ENCODE assay signal across 9 mouse cellular contexts in the genomic region with DNA sequence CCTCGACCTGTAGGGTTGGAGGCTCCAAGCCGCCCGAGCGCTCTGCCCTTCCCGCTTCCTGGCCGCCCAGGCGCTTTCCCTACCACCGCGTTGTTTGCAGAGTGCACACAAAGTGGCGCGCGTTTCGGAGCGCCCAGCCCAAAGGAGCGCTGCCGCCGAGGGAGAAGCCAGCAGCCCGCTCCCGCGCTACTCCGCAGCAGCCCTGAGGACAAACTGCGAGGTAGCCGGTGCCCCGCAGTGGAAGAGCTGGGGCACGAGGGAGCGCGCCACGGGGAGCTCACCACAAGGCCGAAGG. TPM values are rescaled to one million over a fixed set of nuclear protein-coding genes. Genes with fewer than 3 reads are reported as not detected.
DNase-seq lines count a peak whose midpoint lies in the region; ATAC-seq lines count a peak whose summit lies in the region.
"Had no signal": no experiment of that assay in that cellular context is flagged by ENCODE, and none has a peak within 500 bp of the region (broad histone marks: within the 10 kb centered on the region; RNA-seq: fewer than 3 reads in every experiment).

No protein-coding gene starts in this region.

- DNase-seq in heart, adult 18-20 months = no peak
- peak; percentile 80 for DNase-seq in embryonic facial prominence, embryonic 10.5 days (ENCODE audit: low spot score)
- no peak for DNase-seq in hindbrain, embryonic 14.5 days (ENCODE audit: low spot score)
- DNase-seq in adrenal gland, adult 18-20 months (ENCODE audit: low spot score in 2 of 2) = no peak
- no peak for DNase-seq in adrenal gland, adult 8-10 months
- DNase-seq in T-cell, adult 2 months (ENCODE audit: low spot score) = no peak
- DNase-seq: cerebellum, adult 9-11 months had no signal

- peak overlapping the region; percentile 78 for H3K4me2 ChIP-seq in heart, embryonic 13.5 days
- peak overlapping the region; percentile 43 for H3K4me2 ChIP-seq in hindbrain, embryonic 14.5 days (replicated peaks)
- H3K4me2 ChIP-seq in midbrain, embryonic 15.5 days = peak overlapping the region; percentile 35

- H3K36me3 ChIP-seq in heart, embryonic 13.5 days = peaks cover 14% of the 10 kb centered on the region
- H3K36me3 ChIP-seq in embryonic facial prominence, embryonic 10.5 days (replicated peaks) = peaks cover 9% of the 10 kb centered on the region
- no peaks in the 10 kb centered on the region for H3K36me3 ChIP-seq in hindbrain, embryonic 14.5 days (replicated peaks; ENCODE audit: control insufficient read depth, insufficient read depth)
- no peaks in the 10 kb centered on the region for H3K36me3 ChIP-seq in midbrain, embryonic 15.5 days (replicated peaks)

- H3K4me1 ChIP-seq in heart, embryonic 13.5 days = peaks cover 30% of the 10 kb centered on the region; the same call in 1 of the 2 replicates
- H3K4me1 ChIP-seq in embryonic facial prominence, embryonic 10.5 days = peaks cover 72% of the 10 kb centered on the region
- peaks cover 5% of the 10 kb centered on the region; the same call in 1 of the 2 replicates for H3K4me1 ChIP-seq in hindbrain, embryonic 14.5 days (replicated peaks; ENCODE audit: control insufficient read depth, insufficient read depth, low read length)
- peaks cover 35% of the 10 kb centered on the region for H3K4me1 ChIP-seq in midbrain, embryonic 15.5 days

- H3K27ac ChIP-seq in heart, embryonic 13.5 days (replicated peaks) = peak overlapping the region; percentile 99
- H3K27ac ChIP-seq in embryonic facial prominence, embryonic 10.5 days (replicated peaks) = peak overlapping the region; percentile 89
- no peak overlapping the region for H3K27ac ChIP-seq in hindbrain, embryonic 14.5 days
- no peak overlapping the region for H3K27ac ChIP-seq in midbrain, embryonic 15.5 days

- ATAC-seq in heart, embryonic 13.5 days (ENCODE audit: extremely low read depth, insufficient number of reproducible peaks, low FRiP score, low TSS enrichment) = no peak
- no peak for ATAC-seq in hindbrain, embryonic 14.5 days (ENCODE audit: low FRiP score)
- ATAC-seq in midbrain, embryonic 15.5 days (replicated peaks) = no peak

- no peaks in the 10 kb centered on the region for H3K9me3 ChIP-seq in heart, embryonic 13.5 days
- H3K9me3 ChIP-seq in embryonic facial prominence, embryonic 10.5 days = no peaks in the 10 kb centered on the region
- no peaks in the 10 kb centered on the region for H3K9me3 ChIP-seq in hindbrain, embryonic 14.5 days (ENCODE audit: control insufficient read depth, low read length)
- no peaks in the 10 kb centered on the region for H3K9me3 ChIP-seq in midbrain, embryonic 15.5 days

- H3K9ac ChIP-seq in heart, embryonic 13.5 days = peak overlapping the region; percentile 98
- H3K9ac ChIP-seq in hindbrain, embryonic 14.5 days = 0 out of 2 replicates have a peak overlapping the region, but pooled peaks have one; percentile 21
- no peak overlapping the region for H3K9ac ChIP-seq in midbrain, embryonic 15.5 days

- peak overlapping the region; percentile 80 for H3K4me3 ChIP-seq in heart, embryonic 13.5 days
- peak overlapping the region; percentile 64 for H3K4me3 ChIP-seq in embryonic facial prominence, embryonic 10.5 days
- H3K4me3 ChIP-seq in hindbrain, embryonic 14.5 days (replicated peaks; ENCODE audit: low read length) = peak overlapping the region; percentile 23
- peak overlapping the region; percentile 19; the same call in 1 of the 2 replicates for H3K4me3 ChIP-seq in midbrain, embryonic 15.5 days

- H3K27me3 ChIP-seq in heart, embryonic 13.5 days (replicated peaks) = peaks cover 94% of the 10 kb centered on the region
- peaks cover 100% of the 10 kb centered on the region for H3K27me3 ChIP-seq in embryonic facial prominence, embryonic 10.5 days (replicated peaks; ENCODE audit: low read depth, poor library complexity, severe bottlenecking)
- H3K27me3 ChIP-seq in hindbrain, embryonic 14.5 days (ENCODE audit: control insufficient read depth, insufficient read depth, low read length) = peaks cover 98% of the 10 kb centered on the region
- H3K27me3 ChIP-seq in midbrain, embryonic 15.5 days (replicated peaks) = peaks cover 98% of the 10 kb centered on the region

- under 1% methylated on average over 29 of the region's 29 CpGs for WGBS in heart, embryonic 13.5 days
- WGBS in embryonic facial prominence, embryonic 10.5 days = under 1% methylated on average over 29 of the region's 29 CpGs
- WGBS in hindbrain, embryonic 14.5 days = 0% methylated on average over 29 of the region's 29 CpGs
- WGBS in midbrain, embryonic 15.5 days = under 1% methylated on average over 29 of the region's 29 CpGs

RNA-seq across cellular contexts. Expression of gene Igf2, which starts 6.0 kb away (rescaled TPM):
- polyA plus RNA-seq in heart, embryonic 13.5 days (2015; fragmentation: Nextera tagmentation; extraction: Ambion mirVana) = 1,357 and 1,430 TPM in 2 replicates
- 10 to 100 TPM; 47.4 to 56.7 TPM for total RNA-seq in heart, adult 18-20 months (2021)
- 360 and 378 TPM in 2 replicates for polyA plus RNA-seq in embryonic facial prominence, embryonic 10.5 days (2016; fragmentation: Nextera tagmentation; extraction: Ambion mirVana)
- polyA plus RNA-seq in hindbrain, embryonic 14.5 days (2014; fragmentation: Nextera tagmentation; extraction: Ambion mirVana) = 141 and 194 TPM in 2 replicates
- 128 and 159 TPM in 2 replicates for polyA plus RNA-seq in midbrain, embryonic 15.5 days (2015; fragmentation: Nextera tagmentation; extraction: Ambion mirVana)
- 10 to 100 TPM; 15.2 to 22.1 TPM for total RNA-seq in adrenal gland, adult 18-20 months (2021)
- 10 to 100 TPM; 17.1 to 37.9 (median 21.7) TPM for total RNA-seq in adrenal gland, adult 8-10 months (2022)

RNA-seq across cellular contexts. Expression of gene Gm49394, which starts 9.1 kb away (rescaled TPM):
- 0.04 and 0.05 TPM in 2 replicates for polyA plus RNA-seq in heart, embryonic 13.5 days (2015; fragmentation: Nextera tagmentation; extraction: Ambion mirVana)
- not detected for total RNA-seq in heart, adult 18-20 months (2021)
- not detected in 2 replicates for polyA plus RNA-seq in embryonic facial prominence, embryonic 10.5 days (2016; fragmentation: Nextera tagmentation; extraction: Ambion mirVana)
- polyA plus RNA-seq in hindbrain, embryonic 14.5 days (2014; fragmentation: Nextera tagmentation; extraction: Ambion mirVana) = not detected in 2 replicates
- not detected in 2 replicates for polyA plus RNA-seq in midbrain, embryonic 15.5 days (2015; fragmentation: Nextera tagmentation; extraction: Ambion mirVana)
- total RNA-seq in adrenal gland, adult 18-20 months (2021) = not detected
- not detected for total RNA-seq in adrenal gland, adult 8-10 months (2022)

Comparison
In these comparisons a context has a peak if more than half of its experiments do, and no peak if none do; other contexts are left out.
1. H3K27ac ChIP-seq: peak in heart, embryonic 13.5 days (single experiment) and embryonic facial prominence, embryonic 10.5 days (single experiment); none in hindbrain, embryonic 14.5 days (single experiment) and midbrain, embryonic 15.5 days (single experiment).
2. H3K4me3 ChIP-seq: peak in every context shown above with its lines; median percentile 80 in heart, embryonic 13.5 days; 64 in embryonic facial prominence, embryonic 10.5 days; 23 in hindbrain, embryonic 14.5 days; 19 in midbrain, embryonic 15.5 days.
3. Peak in every context shown above with its lines, with median percentiles within 50 percentile points of each other: H3K4me2 ChIP-seq.